Mouse (Mus musculus) ES-Bruce4 (cell line): ENCODE measurements around the gene 2300009A05Rik.
A peak's percentile ranks its signal among the peaks of the same experiment; 100 is the strongest.

ENCODE experiments used
- CTCF ChIP-seq: IDR thresholded peaks from one replicate; pipeline ENCODE4 v1.8.1; 2011; ENCODE audit warnings: low read depth, low read length
- POLR2A ChIP-seq: IDR thresholded peaks from one replicate; pipeline ENCODE4 v1.8.1; 2011; ENCODE audit warnings: low read length; ENCODE audit not compliant: insufficient read depth

GRCm38 (mm10) chr9:63398611-63399462, at the start of gene 2300009A05Rik:
- TF ChIP-seq CTCF (no peak), POLR2A (peak; percentile 78)
